Mouse (Mus musculus) T-helper 2 cell (primary cell): ENCODE measurements at regions not wholly inside any gene's neighbourhood (a gene's known extent, or its start where the extent isn't known, plus 50 kb on each side); places are given as distances from the start of the nearest gene placed in this dataset.

Experiments
- in situ Hi-C: fragments of 300-600 bp; cut with MboI, MseI; formaldehyde crosslinking; loops from one replicate; pipeline ENCODE4 v1.15.1; 2025; ENCODE audit warnings: high pct_unique_total_duplicates

DNA sequence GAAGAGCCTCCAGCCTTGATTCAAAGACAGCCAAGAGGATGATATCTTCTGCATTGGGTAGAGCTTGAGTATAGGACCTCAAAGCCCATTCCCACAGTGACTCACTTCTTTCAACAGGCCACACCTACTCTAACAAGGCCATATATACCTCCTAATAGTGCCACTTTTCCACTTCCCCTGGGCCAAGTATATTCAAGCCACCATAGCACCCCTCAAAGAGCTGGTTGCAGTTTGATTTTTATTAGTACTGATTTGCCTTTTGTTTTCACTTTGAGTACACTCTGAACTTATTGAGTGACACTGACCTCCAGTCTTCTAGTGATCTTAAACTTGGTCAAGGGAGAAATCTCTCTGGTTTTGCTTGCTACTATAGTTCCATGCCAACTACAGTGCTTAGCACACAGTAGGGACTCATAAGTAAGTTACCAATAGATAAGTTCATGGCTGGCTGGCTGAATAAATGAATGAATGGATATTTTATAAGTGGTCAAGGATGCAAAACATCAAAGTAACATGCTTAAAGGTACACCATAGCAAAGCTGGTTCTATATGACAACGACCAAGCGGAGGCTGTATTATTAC is 64.5 kb upstream of the Lmo2 start:
- in situ Hi-C loops = no loop called here

DNA sequence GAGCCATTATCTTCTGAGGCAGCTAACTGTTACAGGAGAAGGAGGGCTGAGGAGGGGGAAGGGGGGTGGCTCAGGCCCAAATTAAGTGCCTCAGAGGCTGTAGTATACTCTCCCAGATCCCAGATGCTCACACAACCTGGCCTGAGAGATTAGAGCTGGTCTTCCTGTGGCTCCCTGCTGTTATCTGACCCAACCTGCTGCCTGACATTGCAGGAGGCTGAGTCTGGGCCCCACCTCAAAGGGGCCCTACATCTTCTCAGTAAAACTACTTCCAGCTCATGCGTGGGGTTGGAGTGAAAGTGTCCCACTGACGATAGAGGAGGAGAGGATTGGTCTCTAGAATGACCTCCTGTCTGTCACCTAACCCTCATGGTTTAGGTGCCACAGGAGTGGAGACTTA is 64.0 kb upstream of the Lmo2 start:
- in situ Hi-C loops = no loop called here

GRCm38 (mm10) chr2:103894981-103895676 is 62.7 kb upstream of the Lmo2 start:
- in situ Hi-C loops = no loop called here

GRCm38 (mm10) chr2:103896160-103896559 is 61.6 kb upstream of the Lmo2 start:
- in situ Hi-C loops = no loop called here

- in situ Hi-C loops = no loop called here
Measured at GRCm38 (mm10) chr2:103896814-103897213, 61.0 kb upstream of the Lmo2 start.

DNA sequence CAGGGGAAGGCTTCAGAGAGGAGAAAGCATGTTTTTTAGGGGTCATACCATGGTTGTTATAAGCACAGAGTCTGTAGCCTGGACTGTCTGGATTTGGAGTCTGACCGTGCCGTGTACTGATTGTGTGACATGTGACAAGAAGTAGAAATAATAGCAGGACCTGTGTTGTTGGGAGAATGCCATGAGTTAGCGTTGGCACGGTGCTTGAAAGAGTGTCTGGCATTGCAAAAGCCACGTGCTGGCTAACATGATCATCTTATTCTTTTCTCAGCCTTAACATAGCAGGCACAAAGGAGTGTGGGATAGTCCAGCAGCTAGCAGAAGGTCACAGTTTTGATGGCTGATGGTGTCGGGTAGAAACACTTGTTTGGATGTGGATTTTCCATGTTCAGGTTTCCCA is 58.1 kb upstream of the Lmo2 start:
- in situ Hi-C loops = no loop called here

DNA sequence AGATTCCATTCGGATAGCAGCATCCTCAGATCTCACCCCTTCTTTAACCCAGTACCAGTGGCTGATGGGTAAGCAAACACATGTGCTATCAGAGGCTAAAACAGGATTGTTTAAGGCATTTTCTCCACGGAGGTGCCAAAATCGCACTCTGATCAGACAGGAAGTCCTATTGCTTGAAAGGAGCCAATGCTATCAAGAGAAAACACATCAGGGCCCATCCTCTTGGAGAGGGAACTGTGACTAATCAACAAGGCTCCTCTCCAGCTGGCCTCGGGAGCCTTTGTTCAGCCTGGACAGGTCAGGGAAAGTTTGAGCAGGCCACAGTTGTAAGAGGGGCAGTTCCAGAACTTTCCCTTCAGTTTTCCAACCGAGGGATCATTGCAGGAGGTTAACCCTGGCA is 57.4 kb upstream of the Lmo2 start:
- in situ Hi-C loops = no loop called here

GRCm38 (mm10) chr2:103901457-103901856 is 56.3 kb upstream of the Lmo2 start:
- in situ Hi-C loops = no loop called here

DNA sequence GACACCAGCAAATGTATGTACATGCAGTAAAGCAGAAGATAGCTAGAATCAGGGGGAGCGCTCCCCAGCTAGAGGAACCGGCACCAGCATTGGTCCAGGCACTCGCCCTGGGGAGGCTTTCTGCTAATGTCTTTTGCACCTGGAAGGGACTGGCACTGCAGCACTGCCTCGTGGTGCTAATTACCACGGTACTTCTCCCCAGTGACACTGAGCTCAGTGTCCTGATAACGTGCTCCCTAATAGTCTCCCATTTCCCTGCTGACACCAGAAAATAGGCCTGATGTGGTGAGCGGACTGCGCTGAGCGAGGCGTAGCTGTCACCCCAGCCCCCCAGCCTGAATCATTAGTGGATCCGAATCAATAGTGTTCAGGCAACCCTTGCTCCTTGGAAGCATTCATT is 55.0 kb upstream of the Lmo2 start:
- in situ Hi-C loops = no loop called here

DNA sequence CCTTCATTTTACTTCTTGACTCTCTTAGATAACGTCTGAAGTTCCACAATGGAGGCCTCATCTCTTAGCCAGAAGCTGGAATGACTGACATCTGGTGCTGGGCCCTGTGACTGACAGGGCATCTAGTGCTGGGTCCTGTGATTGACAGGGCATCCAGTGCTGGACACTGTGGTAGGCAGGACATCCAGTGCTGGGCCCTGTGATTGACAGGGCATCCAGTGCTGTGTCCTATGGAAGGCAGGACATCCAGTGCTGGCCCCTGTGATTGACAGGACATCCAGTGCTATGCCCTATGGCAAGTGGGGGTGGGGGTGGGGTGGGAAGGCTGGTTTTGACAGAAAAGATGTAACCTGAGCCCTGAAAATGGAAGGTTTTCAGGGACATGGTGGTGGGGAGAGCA is 52.1 kb upstream of the Lmo2 start:
- in situ Hi-C loops = no loop called here

DNA sequence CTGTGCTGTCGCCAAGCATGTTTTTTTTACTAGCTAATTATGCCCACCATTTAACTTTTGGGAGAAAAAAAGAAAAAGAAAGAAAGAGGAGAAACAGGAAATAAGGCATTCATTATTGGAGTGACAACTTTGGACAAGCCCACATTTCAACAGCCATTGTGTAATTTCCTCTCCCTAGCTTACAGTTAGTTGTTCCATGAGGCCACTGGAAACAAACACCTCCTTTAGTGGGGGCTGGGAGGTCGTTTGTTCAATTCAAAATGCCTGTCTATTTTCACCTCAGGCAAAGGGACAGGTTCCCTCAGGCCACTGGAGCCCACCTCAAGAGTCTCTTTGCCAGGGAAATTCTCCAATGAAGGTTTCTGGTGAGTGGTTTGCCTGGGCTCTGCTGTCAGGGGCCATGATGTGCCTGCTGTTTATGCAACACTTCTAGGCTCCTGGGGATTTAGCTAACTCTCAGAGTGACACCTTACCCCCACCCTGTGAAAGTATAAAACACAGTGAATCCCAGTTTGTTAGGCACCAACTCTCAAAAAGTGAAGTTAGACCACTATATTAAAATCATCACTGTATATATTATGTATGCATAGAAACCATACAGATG is 51.1 kb upstream of the Lmo2 start:
- in situ Hi-C loops = no loop called here
